Mouse (Mus musculus): Measurements from ENCODE around the gene Camta1.
"Not testable (repeated sequence)": the region's sequence is repeated elsewhere in the genome, so short reads cannot be mapped to it uniquely, and the experiment has no call there.

Camta1 gene

DNA sequence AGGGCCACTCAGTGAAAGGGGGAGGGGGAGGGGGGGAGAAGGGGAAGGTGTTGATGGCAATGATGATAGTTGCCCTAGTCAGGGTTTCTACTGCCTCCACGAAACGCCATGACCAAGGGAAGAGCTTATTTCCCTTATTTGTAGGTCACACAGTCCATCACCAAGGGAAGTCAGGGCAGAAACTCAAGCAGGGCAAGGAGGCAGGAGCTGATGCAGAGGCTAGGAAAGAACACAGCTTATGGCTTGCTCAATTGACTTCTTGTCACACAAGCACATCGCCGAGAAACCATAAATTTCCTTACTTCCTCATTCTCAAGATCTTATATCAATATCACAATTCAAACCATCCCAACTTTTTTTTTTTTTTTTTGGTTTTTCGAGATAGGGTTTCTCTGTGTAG lies 970.4 kb downstream of the Camta1 start:
- no peak for DNase-seq (ENCODE audit: low spot score)

DNA sequence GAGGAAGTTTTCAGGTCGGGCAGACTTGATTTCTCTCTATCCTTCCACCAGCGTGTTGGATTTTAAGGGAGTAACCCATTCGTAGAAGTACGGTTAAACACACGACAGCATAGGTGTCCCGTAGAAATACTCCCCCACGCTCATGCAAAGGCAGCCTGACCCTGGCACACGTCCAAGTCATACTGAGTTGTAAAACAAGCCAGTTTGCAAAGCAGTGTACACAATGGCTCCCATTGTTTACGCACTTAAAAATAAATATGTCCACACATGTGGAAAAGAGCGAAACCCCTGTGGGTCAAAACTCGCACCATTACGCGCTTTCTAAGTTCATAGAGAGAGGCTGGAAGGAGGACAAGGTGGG lies 971.7 kb downstream of the Camta1 start:
- no peak for DNase-seq (ENCODE audit: low spot score)

DNA sequence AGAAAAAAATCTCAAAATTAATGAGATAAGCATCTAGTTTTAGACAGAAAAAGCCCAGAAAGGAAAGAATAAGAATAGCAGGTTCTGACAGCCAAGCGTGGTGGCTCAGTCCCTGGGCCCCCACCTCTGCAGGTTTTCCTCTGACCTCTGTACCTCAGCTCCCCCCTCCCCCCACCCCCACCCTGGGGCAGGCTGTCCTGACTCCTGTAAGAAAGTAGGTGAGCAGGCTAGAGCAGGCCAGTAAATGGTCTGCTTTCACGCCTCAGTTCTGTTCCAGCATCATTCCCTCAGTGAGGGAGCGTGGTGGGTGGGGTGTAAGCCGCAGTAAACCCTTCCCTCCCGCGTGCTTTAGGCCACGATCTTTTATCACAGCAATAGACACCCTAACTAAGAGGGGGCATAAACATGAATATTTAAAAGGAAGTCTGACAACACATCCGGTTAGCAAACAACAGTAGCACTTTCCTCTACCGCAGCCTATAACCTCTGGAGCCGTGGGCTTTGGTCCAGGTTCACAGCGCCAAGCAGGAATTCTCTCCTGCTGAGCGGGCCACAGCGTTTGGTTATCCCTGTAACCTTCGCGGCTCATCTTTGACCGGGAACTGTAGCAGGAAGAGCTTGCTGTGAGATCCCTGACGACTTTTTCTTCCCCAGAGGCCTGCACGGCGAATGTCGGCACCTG lies 972.3 kb downstream of the Camta1 start:
- DNase-seq (ENCODE audit: low spot score): no peak

DNA sequence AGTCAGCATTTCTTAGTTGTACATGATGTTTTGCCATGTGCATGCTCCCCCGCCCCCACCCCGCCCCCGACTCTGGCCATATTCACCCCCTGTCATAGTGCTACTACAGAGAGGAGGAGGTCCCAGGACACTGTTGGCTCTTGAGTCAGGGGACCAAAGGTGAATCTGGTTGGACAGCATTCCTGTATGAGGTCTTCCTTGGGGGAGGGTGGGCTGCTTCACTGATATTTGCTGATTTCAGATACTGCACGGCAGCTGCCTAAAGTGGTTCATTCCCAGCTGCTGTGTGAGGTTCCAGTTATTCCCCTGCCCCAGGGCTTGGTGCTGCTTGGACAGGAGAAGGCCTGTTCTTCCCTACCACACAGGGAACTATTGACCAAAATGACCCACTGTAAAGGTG lies 973.2 kb downstream of the Camta1 start:
- DNase-seq (ENCODE audit: low spot score): no peak

DNA sequence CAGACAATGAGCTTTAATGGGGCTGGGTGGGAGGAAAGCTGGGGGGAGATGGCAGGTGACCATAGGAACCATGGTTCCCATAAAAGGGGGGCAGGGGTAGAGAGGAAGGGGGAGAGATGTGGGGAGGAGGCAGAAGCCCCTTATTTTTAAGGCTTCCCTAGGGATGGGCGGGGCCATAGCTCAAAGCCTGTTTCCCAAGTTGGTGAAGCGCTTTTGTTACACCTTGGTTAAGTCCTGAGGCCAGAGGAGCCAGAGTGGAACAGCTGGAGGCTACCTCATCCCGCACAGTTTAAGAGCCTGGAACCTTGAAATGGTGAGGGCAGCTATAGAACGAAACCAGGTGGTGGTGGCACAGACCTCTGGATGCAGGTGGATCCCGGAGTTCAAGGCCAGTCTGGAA lies 973.8 kb downstream of the Camta1 start:
- DNase-seq (ENCODE audit: low spot score): no peak

DNA sequence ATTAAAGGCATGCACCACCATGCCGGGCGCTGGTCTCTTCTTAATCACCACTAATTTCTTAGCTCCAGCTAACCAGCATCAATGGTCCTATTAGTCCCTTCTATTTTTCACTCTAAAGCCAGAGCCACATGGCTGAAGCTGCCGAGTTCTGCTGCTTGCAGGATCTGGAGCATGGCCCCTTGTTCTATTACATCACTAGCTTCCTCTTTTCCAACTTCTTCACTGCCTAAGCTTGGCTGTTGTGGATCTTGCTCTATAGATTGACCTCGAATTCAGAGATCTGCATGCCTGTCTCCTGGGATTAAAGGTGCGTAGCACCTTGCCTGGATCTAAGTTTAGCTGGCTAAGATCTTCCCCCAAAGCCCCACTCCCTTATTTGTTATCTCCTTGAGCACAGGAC lies 979.0 kb downstream of the Camta1 start:
- no peak for DNase-seq (ENCODE audit: low spot score)

DNA sequence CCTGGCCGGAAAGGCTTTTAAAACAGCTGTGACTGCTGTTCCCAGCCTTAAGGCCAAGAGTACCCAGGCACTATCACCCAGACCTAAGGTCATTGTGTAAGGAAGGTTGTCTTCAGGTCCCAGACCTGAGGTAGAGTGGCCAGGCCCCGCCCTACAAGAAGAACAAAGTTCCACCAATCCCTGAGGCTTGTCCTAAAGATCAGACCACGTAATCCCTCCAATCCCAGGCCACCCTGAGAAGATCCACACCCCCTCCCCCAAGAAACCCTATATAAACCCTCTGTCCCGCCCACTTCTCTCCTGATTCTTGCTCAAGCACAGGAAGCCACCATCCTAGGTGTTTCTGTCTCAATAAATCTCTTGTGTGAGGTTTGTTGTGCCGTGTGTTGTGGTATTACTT lies 981.3 kb downstream of the Camta1 start:
- no peak for DNase-seq (ENCODE audit: low spot score)

DNA sequence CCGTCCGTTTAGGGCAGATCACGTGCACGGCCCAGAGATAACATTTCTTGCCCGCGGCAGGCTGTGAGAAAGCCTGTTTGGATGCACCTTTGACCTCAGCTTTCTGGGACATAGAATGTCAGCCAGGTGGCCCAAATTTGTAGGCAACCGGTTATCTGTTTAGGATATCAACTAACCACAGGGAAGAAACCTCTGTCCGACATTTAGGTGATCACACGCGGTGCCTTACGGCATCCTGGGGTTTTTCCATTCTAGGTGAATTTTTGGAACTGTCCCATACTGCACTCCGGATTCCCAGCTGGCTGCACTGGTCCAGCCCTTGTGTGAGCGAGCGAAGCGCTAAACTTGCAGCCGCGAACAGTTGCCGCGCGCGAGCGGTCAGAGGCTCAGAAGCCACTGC lies 982.0 kb downstream of the Camta1 start:
- DNase-seq (ENCODE audit: low spot score): no peak

DNA sequence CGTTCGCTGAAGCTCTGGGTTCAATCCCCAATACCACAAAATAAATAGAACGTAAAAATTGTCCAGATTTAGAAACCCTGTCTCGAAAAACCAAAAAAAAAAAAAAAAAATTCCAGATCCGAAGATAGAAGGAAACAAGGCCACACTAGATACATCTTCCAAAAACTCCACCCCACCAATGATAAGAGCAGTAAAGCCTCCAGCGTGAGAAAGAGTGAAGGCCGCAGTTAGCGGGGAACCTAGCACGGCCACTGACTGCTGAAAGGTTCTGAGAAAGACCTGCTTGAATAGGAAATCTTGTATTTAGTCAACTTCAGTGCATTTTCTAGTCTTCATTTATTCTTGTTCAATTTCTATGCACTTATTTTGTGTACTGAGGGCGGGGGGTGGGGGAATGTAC lies 986.3 kb downstream of the Camta1 start:
- DNase-seq (ENCODE audit: low spot score): no peak

DNA sequence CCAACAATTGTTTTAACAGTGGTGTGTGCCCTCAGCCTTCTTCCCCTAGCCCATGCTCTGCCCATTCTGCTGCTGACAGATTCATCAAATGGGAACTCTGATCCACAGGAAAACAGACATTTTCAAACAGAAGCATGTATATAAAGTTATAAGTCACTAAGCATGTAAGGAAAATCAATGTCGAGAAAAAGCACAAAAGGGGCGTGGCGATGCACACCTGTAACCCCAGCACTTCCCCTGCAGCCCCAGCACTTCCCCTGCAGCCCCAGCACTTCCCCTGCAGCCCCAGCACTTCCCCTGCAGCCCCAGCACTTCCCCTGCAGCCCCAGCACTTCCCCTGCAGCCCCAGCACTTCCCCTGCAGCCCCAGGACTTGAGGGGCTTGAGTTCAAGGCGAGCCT lies 987.3 kb downstream of the Camta1 start:
- not testable (repeated sequence) for DNase-seq (ENCODE audit: low spot score)

DNA sequence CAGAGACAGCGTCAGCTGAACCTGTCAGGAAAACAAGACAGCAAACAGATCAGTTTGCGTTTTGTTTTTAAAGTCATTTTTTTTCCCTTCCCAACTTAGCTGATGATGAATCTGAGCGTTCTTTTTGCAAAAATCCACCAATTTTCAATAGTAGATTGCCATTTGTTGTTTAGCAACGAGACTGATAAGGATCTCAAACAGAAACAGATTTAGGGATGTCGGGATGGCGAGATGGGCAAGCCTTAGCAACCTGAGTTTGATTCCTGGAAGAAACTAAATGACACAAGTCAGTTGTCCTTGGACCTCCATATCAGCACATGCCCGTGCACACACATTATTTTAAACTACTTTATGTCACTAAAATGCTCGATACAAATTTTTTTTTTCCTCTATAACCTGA lies 989.0 kb downstream of the Camta1 start:
- no peak for DNase-seq (ENCODE audit: low spot score)

DNA sequence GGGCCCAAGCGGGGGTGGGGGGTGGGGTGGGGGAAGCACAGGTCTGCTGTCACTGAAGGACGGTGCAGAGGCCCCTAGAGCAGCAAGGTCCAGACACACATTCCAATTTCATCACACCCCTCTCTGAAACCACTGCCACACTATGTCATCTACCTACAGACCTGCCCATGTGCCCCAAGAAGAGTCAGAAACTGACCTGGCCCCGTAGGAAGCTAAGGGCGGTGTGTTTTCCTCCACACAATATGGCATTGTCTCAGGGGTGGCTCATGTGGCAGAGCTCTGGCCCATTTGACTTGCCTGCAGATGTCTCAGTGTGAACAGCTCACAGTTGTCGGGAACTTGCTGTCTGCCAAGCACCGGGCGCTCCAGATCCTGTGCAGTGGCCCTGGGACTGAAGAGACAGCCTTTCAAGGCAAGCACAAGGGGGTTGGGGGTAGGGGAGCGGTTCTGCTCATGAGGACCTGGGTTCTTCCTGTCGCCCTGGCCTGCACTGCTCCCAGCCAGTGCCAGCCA lies 989.5 kb downstream of the Camta1 start:
- DNase-seq (ENCODE audit: low spot score): no peak

DNA sequence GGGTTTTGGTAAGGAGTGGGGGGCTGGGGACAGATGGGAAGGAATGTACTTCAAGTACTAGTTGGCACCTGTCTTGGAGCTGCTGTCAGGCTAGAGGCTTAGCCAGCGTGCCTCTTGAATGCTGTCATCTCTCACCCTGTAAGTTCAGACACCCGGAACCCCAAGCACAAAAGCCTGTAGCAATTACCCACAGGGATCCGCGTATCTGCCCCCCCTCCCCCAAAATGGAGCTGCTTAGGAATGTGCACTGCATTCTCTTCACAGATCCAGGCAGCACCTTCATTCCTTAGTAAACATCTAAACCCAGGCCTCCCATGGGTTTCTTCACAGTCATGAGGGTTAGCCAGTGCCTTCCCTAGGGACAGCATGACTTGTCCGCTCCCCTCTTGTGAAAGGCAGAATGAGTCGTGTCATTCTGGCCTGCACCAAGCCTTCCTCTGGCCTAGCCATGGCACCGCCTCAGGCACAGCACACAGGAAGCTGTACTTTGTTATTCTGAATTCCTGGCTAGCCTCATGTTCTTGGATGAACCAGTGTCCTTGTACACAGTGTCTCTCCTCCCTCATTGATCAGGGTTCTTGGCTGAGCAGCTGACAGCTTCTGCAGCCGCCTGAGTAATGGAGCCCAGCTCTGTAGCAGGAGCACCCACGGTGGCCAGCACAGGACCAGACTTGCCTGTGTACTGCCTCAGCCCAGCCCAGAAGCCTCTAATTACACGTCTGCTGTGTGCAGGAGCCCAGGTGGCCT lies 990.1 kb downstream of the Camta1 start:
- peak; percentile 57 for DNase-seq (ENCODE audit: low spot score)

DNA sequence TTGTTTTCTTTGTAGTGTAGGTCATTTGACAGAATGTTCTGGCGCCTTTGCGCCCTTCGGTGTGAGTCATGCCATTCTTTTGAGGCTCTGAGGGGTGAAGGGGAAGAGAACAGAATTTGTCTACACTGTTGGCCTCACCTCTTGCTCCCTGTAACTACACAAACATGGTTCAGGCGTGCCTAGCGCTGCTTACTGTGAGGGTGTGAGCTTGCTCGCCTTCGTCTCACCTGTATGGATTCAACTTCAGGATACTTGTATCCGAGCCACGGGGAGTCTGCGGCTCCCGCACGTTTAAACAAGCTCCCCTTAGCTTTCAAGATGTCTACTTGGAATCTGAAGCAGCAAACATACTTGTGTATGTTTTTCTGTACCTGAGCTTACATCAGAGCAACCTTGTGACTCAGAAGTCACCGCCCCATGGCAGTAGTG lies 990.7 kb downstream of the Camta1 start:
- no peak for DNase-seq (ENCODE audit: low spot score)

DNA sequence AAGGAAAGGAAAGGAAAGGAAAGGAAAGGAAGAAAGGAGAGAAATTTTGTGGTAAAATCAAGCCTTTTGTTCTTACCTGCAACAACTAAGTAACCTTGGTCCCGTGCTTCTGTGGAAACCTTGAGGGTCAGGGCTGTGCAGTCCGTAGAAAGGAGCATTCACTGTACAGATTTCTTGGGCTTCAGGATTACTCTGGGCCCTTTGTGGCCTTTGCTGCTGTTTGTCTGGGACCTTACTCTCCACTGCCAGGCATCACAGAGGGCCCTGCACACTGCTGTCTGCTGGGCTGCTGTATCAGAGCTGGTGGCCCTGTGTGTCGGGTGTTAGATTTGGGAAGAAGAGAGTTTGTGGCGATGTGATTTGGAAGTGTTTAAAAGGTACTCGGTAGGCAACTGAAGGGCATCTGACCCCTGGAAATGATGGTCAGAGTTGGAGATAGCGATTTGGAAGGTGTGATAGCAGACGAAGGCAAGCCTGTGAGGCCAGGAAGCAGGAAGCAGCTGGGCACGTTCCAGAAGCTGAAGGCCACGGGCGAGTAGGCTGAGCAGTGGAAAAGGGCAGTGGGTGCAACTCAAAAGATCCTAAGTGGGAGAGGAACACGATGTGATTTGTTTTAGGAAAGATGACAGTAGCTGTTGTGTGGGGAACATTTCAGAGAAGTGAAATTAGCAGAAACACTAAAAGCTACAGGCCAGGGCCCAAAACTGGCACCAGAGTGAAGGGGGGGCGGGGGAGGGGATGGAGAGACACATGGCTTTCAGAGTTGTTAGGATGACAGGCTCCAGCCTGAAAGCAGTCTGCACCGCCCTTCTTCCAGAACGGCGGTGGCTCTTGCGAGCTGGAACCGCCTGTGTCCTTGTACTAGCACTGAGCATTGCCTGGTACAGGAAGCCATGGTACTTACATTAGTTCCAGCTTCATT lies 992.1 kb downstream of the Camta1 start:
- DNase-seq (ENCODE audit: low spot score): no peak

DNA sequence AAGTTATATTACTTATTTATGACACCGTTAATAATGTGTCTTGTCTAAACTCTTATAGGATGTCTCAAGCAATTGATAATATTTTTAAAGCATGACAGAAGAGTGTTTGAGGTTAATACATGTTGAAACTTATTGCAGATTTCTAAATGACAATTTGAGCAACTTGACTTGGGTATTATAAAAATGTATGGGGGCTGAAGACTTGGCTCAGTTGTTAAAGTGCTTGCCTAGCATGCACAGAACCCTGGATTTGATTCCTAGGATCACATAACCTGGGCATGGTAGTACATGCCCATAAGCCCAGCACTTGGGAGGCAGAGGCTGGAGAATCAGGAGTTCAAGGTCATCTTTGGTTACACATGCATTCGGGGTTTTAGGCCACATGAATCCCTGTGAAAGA lies 992.8 kb downstream of the Camta1 start:
- DNase-seq (ENCODE audit: low spot score): no peak

DNA sequence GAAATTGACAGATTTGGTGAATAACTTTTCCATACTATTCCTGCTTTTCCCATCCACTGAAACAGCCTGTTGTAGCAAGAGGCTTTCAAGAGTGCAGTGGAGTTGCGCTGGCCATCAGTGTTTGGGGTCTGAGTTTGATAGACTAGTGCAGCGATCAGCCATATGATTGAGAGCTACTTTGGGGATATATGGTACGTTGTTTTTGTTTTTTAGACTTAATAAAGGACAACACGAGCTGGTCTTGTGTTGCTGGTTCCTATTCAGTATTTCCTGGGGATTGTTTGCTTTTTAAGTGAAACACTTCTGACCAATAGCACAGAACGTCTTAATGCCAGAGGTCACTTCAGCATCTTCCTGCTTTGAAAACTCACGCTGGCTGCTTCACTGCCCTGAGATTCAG lies 993.5 kb downstream of the Camta1 start:
- no peak for DNase-seq (ENCODE audit: low spot score)
